Mouse (Mus musculus): ENCODE results near the gene Gm47429. TPM values are rescaled to one million over a fixed set of nuclear protein-coding genes. Genes with fewer than 3 reads are reported as not detected.
"Not testable (repeated sequence)": the region's sequence is repeated elsewhere in the genome, so short reads cannot be mapped to it uniquely, and the experiment has no call there.

Gene Gm47429
- polyA plus RNA-seq (2015; fragmentation: Nextera tagmentation; extraction: Ambion mirVana), result not detected in 2 replicates

- TF ChIP-seq CTCF (IDR thresholded peaks at IDR 0.05; ENCODE audit: low read depth), result no peak
Measured at GRCm38 (mm10) chr13:50443812-50444211, at the start of gene Gm47429. Gene Gm47429, minus strand, starts transcription at chr13:50443912.

DNA sequence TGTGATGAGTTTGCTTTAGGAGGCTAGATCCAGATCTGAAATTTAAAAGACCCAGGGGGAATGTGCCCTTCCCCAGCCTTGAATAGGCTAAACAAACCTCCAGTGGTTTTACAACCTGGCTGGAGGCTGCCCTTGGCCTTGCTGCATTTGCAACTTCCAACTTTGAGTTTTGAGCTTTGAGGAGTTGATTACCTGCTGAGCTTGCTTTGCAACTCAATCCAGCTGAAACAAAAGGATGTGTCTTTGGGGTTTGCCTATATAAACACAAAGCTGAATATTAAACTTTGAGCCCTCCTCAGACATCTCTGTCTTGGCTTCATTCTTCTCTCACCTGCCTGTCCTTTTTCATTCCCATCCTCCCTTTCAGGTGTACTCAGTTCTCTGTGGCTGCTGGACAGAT lies 44.8 kb upstream of the Gm47429 start:
- DNase-seq (ENCODE audit: low spot score); H3K36me3 ChIP-seq (ENCODE audit: insufficient read depth, low read length); H3K9ac ChIP-seq (ENCODE audit: low read depth, low read length); H3K4me2 ChIP-seq (ENCODE audit: low read length); H3K27ac ChIP-seq; H3K27me3 ChIP-seq (ENCODE audit: insufficient read depth, low read length); H3K9me3 ChIP-seq (replicated peaks; ENCODE audit: low read length); H3K4me1 ChIP-seq (replicated peaks; ENCODE audit: insufficient read depth, low read length); ATAC-seq (replicated peaks; ENCODE audit: low FRiP score, low read depth); H3K4me3 ChIP-seq (replicated peaks; ENCODE audit: low read depth, low read length): not testable (repeated sequence)

More at GRCm38 (mm10) chr13:50443812-50444211, at the start of gene Gm47429:
- no peak within 1 kb of the TSS for H3K4me3 ChIP-seq (replicated peaks; ENCODE audit: low read depth, low read length)
- no peaks in the 10 kb centered on the region for H3K4me1 ChIP-seq (replicated peaks; ENCODE audit: insufficient read depth, low read length)
- H3K27ac ChIP-seq, result no peak within 1 kb of the TSS
- no peaks in the 10 kb centered on the region for H3K36me3 ChIP-seq (ENCODE audit: insufficient read depth, low read length)
- no peaks in the 10 kb centered on the region for H3K27me3 ChIP-seq (ENCODE audit: insufficient read depth, low read length)
- no peak within 1 kb of the TSS for H3K9ac ChIP-seq (ENCODE audit: low read depth, low read length)
- 87% methylated on average over 2 of the region's 2 CpGs for WGBS
- no peaks in the 10 kb centered on the region for H3K9me3 ChIP-seq (replicated peaks; ENCODE audit: low read length)
- ATAC-seq (replicated peaks; ENCODE audit: low FRiP score, low read depth) (no peak), DNase-seq (ENCODE audit: low spot score) (no peak)
- no peak within 1 kb of the TSS for H3K4me2 ChIP-seq (ENCODE audit: low read length)

DNA sequence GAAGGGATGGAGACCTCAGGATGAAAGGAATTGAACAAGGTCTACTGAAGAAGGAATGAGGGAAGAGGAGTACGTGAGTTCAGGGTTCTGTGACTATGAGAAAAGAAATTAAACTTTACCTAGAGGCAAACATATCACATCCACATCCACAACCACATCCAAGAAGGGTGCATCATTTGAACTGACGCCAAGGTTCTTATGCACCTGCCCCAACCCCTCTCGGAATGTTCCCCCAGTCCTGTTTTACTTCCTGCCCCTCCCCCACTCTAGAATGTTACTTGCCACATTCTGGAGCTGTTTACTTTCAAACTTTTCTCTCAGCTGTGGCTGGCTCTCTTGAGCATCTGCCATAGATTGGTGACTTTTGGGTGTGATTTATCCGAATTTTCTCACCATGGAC lies 23.3 kb upstream of the Gm47429 start, which contains the start of gene Nutm2:
Gene Nutm2 (plus strand): TSS at position 301 of the 400 bp plus-strand sequence.
- DNase-seq (ENCODE audit: low spot score), result no peak
- no peak within 1 kb of the TSS for H3K4me3 ChIP-seq (replicated peaks; ENCODE audit: low read depth, low read length)
- H3K27ac ChIP-seq, result no peak within 1 kb of the TSS
- no peak for ATAC-seq (replicated peaks; ENCODE audit: low FRiP score, low read depth)
- H3K4me2 ChIP-seq (ENCODE audit: low read length), result no peak within 1 kb of the TSS
- H3K27me3 ChIP-seq (ENCODE audit: insufficient read depth, low read length), result no peaks in the 10 kb centered on the region
- H3K36me3 ChIP-seq (ENCODE audit: insufficient read depth, low read length), result no peaks in the 10 kb centered on the region
- no peaks in the 10 kb centered on the region for H3K4me1 ChIP-seq (replicated peaks; ENCODE audit: insufficient read depth, low read length)
- no peaks in the 10 kb centered on the region for H3K9me3 ChIP-seq (replicated peaks; ENCODE audit: low read length)
- H3K9ac ChIP-seq (ENCODE audit: low read depth, low read length), result no peak within 1 kb of the TSS
- WGBS, result 81% methylated on average over 4 of the region's 4 CpGs
- no peak for TF ChIP-seq CTCF (IDR thresholded peaks at IDR 0.05; ENCODE audit: low read depth)

DNA sequence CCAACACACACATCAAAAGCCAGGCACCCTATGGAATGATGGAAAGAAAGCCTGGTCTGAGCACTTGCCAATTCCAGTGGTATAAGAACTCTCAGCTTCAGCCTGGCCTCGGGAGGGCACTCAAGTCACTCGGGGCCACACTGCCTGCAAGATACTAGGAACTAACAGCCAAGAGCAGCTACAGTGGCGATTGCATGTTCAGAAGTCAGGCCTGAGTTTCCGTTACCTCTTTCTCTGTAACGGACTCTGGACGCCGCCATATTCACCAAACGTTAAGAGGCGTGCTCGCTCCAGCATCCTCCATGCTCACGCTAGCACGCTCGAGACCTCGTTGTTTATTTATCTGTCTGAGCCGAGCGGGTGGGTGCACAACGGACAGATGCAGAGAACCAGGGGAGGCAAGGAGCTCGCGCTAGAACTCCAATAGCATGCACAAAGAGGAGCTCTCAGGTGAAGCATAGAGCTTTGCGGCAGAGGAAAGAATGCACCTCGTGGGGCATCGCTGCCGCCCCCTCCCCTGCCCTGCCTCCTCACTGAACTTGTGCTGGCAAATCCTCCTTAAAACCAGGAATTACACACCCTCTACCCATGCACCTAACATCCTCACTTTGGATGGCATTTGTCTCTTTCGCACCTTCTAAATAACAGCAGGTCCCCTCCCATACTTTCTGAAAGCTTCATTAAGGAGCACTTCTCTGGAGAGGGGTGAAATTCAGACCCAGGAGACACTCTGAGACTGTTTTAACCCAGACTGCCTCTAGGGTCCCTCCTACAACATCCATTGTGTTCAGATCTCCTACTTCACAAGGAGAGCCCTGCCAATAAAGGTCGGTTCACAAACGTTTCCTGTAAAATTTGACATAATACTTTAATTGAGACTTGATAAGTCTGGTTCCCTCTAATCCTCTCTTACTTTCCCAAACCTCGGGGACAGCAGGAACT lies 21.2 kb upstream of the Gm47429 start:
- ATAC-seq (replicated peaks; ENCODE audit: low FRiP score, low read depth), result no peak

DNA sequence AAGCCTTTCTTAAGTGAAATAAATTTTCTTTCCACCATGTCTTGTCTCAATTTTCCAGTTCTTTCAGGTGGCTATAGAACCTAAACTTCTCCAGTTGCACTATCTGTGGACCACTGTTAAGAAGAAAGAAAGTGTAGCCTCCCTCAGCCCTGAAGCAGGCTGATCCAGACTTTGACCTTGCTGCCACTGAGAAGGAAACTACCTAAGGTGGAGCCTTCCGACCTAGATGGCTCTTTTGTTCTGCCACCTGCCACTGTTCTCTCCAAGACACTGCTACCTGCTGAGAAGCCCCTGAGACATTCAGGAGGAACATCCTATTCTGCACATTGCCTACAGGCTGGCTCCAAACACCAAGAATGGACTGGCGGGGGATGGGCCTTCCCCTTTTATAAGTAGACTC lies 16.7 kb upstream of the Gm47429 start:
- not testable (repeated sequence) for H3K9me3 ChIP-seq (replicated peaks; ENCODE audit: low read length)

More for the DNA sequence above, 21.2 kb upstream of the Gm47429 start:
- no peaks in the 10 kb centered on the region for H3K27me3 ChIP-seq (ENCODE audit: insufficient read depth, low read length)
- peak overlapping the region; percentile 46 for H3K4me2 ChIP-seq (ENCODE audit: low read length)
- no peaks in the 10 kb centered on the region for H3K36me3 ChIP-seq (ENCODE audit: insufficient read depth, low read length)
- no peaks in the 10 kb centered on the region for H3K9me3 ChIP-seq (replicated peaks; ENCODE audit: low read length)
- WGBS, result 35% methylated on average over 27 of the region's 27 CpGs
- H3K4me1 ChIP-seq (replicated peaks; ENCODE audit: insufficient read depth, low read length), result no peaks in the 10 kb centered on the region
- no peak overlapping the region for H3K27ac ChIP-seq
- no peak for TF ChIP-seq CTCF (IDR thresholded peaks at IDR 0.05; ENCODE audit: low read depth)
- H3K4me3 ChIP-seq (replicated peaks; ENCODE audit: low read depth, low read length), result no peak overlapping the region
- no peak for DNase-seq (ENCODE audit: low spot score)
- H3K9ac ChIP-seq (ENCODE audit: low read depth, low read length), result no peak overlapping the region

DNA sequence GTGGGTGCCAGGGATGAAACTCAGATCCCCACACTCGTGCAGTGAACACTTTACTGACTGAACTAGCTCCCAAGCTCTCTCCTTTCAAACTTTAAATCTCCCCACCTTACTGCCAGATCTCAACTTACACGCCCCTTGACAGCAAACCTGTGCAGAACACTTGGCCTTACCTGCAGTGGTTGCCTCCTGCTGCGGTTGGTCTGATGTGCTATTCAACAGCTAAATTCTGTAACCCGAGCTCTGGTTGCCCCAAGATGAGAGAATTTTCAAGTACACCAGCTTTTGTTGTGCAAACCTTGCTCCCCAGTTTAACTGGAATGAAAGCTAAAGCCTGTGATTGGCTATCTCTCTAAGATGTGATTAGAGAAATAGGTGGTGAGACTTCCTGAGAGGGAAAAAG lies 9.7 kb upstream of the Gm47429 start:
- no peak for TF ChIP-seq CTCF (IDR thresholded peaks at IDR 0.05; ENCODE audit: low read depth)
- ATAC-seq (replicated peaks; ENCODE audit: low FRiP score, low read depth), result no peak
- no peak for DNase-seq (ENCODE audit: low spot score)
- Histone ChIP-seq H3K27ac (no peak overlapping the region), H3K4me1 (replicated peaks; ENCODE audit: insufficient read depth, low read length) (no peaks in the 10 kb centered on the region), H3K27me3 (ENCODE audit: insufficient read depth, low read length) (no peaks in the 10 kb centered on the region), H3K4me2 (ENCODE audit: low read length) (no peak overlapping the region), H3K9ac (ENCODE audit: low read depth, low read length) (no peak overlapping the region), H3K4me3 (replicated peaks; ENCODE audit: low read depth, low read length) (no peak overlapping the region), H3K9me3 (replicated peaks; ENCODE audit: low read length) (no peaks in the 10 kb centered on the region), H3K36me3 (ENCODE audit: insufficient read depth, low read length) (no peaks in the 10 kb centered on the region)
- WGBS, result 21% methylated on average over 4 of the region's 4 CpGs

More for the DNA sequence above, 16.7 kb upstream of the Gm47429 start:
- H3K4me2 ChIP-seq (ENCODE audit: low read length); H3K27ac ChIP-seq; H3K36me3 ChIP-seq (ENCODE audit: insufficient read depth, low read length); DNase-seq (ENCODE audit: low spot score); H3K4me1 ChIP-seq (replicated peaks; ENCODE audit: insufficient read depth, low read length); ATAC-seq (replicated peaks; ENCODE audit: low FRiP score, low read depth); H3K9ac ChIP-seq (ENCODE audit: low read depth, low read length); H3K4me3 ChIP-seq (replicated peaks; ENCODE audit: low read depth, low read length); H3K27me3 ChIP-seq (ENCODE audit: insufficient read depth, low read length): not testable (repeated sequence)
- WGBS, result 64% methylated on average over 2 of the region's 2 CpGs

GRCm38 (mm10) chr13:50452266-50452665 lies 8.6 kb upstream of the Gm47429 start:
- not testable (repeated sequence) for H3K36me3 ChIP-seq (ENCODE audit: insufficient read depth, low read length); H3K4me2 ChIP-seq (ENCODE audit: low read length); DNase-seq (ENCODE audit: low spot score); H3K27me3 ChIP-seq (ENCODE audit: insufficient read depth, low read length); H3K9me3 ChIP-seq (replicated peaks; ENCODE audit: low read length); ATAC-seq (replicated peaks; ENCODE audit: low FRiP score, low read depth); H3K4me1 ChIP-seq (replicated peaks; ENCODE audit: insufficient read depth, low read length); H3K27ac ChIP-seq; H3K9ac ChIP-seq (ENCODE audit: low read depth, low read length); H3K4me3 ChIP-seq (replicated peaks; ENCODE audit: low read depth, low read length)
- WGBS, result 63% methylated on average over 9 of the region's 9 CpGs
